ENCODE assay signal across 11 mouse cellular contexts in the genomic region with DNA sequence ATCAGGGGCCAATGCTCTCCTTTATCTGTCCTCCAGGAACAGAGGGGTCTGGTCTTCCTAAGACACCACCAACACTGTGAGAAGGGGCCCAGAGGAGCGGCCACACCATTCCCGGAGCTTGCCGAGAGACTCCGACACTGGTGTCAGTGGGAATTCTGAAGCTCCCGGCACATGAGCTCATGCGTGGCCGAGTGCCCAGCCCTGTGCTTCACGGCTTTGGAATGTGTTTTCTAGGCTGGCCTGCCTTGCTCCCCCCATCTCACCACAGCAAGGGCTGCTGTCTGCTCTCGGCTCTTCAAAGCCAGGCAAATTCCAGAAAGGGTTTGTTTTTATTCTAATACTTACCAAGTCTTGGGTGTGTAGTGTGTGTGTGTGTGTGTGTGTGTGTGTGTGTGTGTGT. TPM values are rescaled to one million over a fixed set of nuclear protein-coding genes. Genes with fewer than 3 reads are reported as not detected.
DNase-seq lines count a peak whose midpoint lies in the region; ATAC-seq and TF ChIP-seq lines count a peak whose summit lies in the region.
"Had no signal": no experiment of that assay in that cellular context is flagged by ENCODE, and none has a peak within 500 bp of the region (broad histone marks: within the 10 kb centered on the region; RNA-seq: fewer than 3 reads in every experiment).

No protein-coding gene starts in this region.

- no peak overlapping the region for H3K9ac ChIP-seq in intestine, embryonic 15.5 days
- H3K9ac ChIP-seq: embryonic facial prominence, embryonic 12.5 days had no signal

- no peaks in the 10 kb centered on the region for H3K9me3 ChIP-seq in intestine, embryonic 15.5 days
- H3K9me3 ChIP-seq: embryonic facial prominence, embryonic 12.5 days had no signal

- no peaks in the 10 kb centered on the region for H3K36me3 ChIP-seq in intestine, embryonic 15.5 days
- H3K36me3 ChIP-seq: embryonic facial prominence, embryonic 12.5 days had no signal

- H3K4me3 ChIP-seq in layer of hippocampus, adult 2 months, result no peak overlapping the region
- H3K4me3 ChIP-seq in gastrocnemius, adult 2 months, result peak overlapping the region; percentile 28
- H3K4me3 ChIP-seq in intestine, embryonic 15.5 days (replicated peaks), result no peak overlapping the region
- H3K4me3 ChIP-seq: embryonic facial prominence, embryonic 12.5 days had no signal

- TF ChIP-seq CTCF in layer of hippocampus, adult 2 months (conservative IDR thresholded peaks at IDR 0.05), result no peak
- no peak for TF ChIP-seq CTCF in gastrocnemius, adult 2 months (IDR thresholded peaks at IDR 0.05)

- H3K27ac ChIP-seq in layer of hippocampus, adult 2 months, result no peak overlapping the region
- H3K27ac ChIP-seq in gastrocnemius, adult 2 months, result peak overlapping the region; percentile 66
- no peak overlapping the region for H3K27ac ChIP-seq in intestine, embryonic 15.5 days
- H3K27ac ChIP-seq: embryonic facial prominence, embryonic 12.5 days had no signal

- H3K4me1 ChIP-seq in intestine, embryonic 15.5 days (replicated peaks), result 0 out of 2 replicates have a peak, but pooled peaks cover 11% of the 10 kb centered on the region

- H3K27me3 ChIP-seq in intestine, embryonic 15.5 days (replicated peaks), result peaks cover 40% of the 10 kb centered on the region

- 52% methylated on average over 9 of the region's 9 CpGs for WGBS in intestine, embryonic 15.5 days

- ATAC-seq in intestine, embryonic 15.5 days, result peak; percentile 71
- no peak for ATAC-seq in megakaryocyte, adult 5-6 weeks (ENCODE audit: poor library complexity, severe bottlenecking)

- H3K4me2 ChIP-seq in intestine, embryonic 15.5 days (replicated peaks), result no peak overlapping the region
- H3K4me2 ChIP-seq: embryonic facial prominence, embryonic 12.5 days had no signal

- DNase-seq in layer of hippocampus, adult 11-12 months (ENCODE audit: low spot score), result peak; percentile 39
- no peak for DNase-seq in layer of hippocampus, adult 2 months (ENCODE audit: low spot score in 2 of 2)
- DNase-seq in gastrocnemius, adult 2 months, result peak; percentile 88
- peak; percentile 46 for DNase-seq in ovary, postnatal 14 days (ENCODE audit: low spot score)
- DNase-seq in cerebellum, adult 9-10 months, result no peak
- DNase-seq in cerebellum, adult 18-20 months, result no peak

- intact Hi-C loops in gastrocnemius, adult 2 months (cut with DNase I), result no loop called here

RNA-seq across cellular contexts. Expression of gene 3100002H09Rik, which starts 39.6 kb away (rescaled TPM):
- total RNA-seq in layer of hippocampus, adult 2 months (2021), result 1 to 10 TPM in 1 of 2 experiments, under 1 TPM in 1; 0.98 to 2.3 TPM
- not detected for total RNA-seq in gastrocnemius, adult 2 months (2021)
- not detected in 2 replicates for polyA plus RNA-seq in intestine, embryonic 15.5 days (2015; fragmentation: Nextera tagmentation; extraction: Ambion mirVana)
- not detected in 2 replicates for total RNA-seq in megakaryocyte, adult 5-6 weeks (2015)
- not detected in 2 replicates for total RNA-seq in megakaryocyte, adult 5-6 weeks (2017)
- total RNA-seq: ES-E14 had no signal
- polyA plus RNA-seq: embryonic facial prominence, embryonic 12.5 days; liver, embryonic 16.5 days had no signal

Comparison
In these comparisons a context has a peak if more than half of its experiments do, and no peak if none do; other contexts are left out.
1. DNase-seq: peak in layer of hippocampus, adult 11-12 months (single experiment), gastrocnemius, adult 2 months (single experiment) and ovary, postnatal 14 days (single experiment); none in layer of hippocampus, adult 2 months (0 of 2), cerebellum, adult 9-10 months (single experiment) and cerebellum, adult 18-20 months (0 of 2).